17 mouse cellular contexts compared by ENCODE assay signal in the genomic region with DNA sequence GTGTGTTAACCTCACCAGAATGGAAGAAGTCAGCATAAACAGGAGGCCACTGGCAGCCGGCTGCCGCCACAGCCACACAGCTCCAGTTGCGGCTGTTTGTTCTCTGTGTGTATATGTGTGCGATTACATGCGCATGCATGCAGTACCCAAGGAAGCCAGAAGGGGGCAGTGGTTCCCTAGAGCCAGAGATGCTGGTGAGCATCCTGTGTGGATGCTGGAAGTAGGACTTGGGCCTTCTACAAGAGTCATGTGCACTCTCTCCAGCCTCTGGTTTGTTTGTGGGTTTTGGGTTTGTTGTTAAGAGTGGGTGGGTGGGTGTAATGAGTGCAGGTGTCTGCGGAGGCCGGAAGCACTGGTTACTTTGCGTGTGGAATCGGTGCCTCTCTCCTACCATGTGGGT. TPM values are rescaled to one million over a fixed set of nuclear protein-coding genes. Genes with fewer than 3 reads are reported as not detected.
DNase-seq lines count a peak whose midpoint lies in the region; ATAC-seq and TF ChIP-seq lines count a peak whose summit lies in the region.
"Had no signal": no experiment of that assay in that cellular context is flagged by ENCODE, and none has a peak within 500 bp of the region (broad histone marks: within the 10 kb centered on the region; RNA-seq: fewer than 3 reads in every experiment).

No protein-coding gene starts in this region.

- no peak overlapping the region for H3K4me3 ChIP-seq in left cerebral cortex, adult 2 months
- H3K4me3 ChIP-seq: erythroblast, embryonic 14.5 days; heart, embryonic 15.5 days; intestine, embryonic 15.5 days; liver, embryonic 13.5 days; midbrain, embryonic 10.5 days had no signal

- peak; percentile 47 for TF ChIP-seq CTCF in left cerebral cortex, adult 2 months (IDR thresholded peaks at IDR 0.05)

- no peak overlapping the region for H3K27ac ChIP-seq in left cerebral cortex, adult 2 months
- H3K27ac ChIP-seq: heart, embryonic 15.5 days; intestine, embryonic 15.5 days; midbrain, embryonic 10.5 days had no signal

- no peak for ATAC-seq in CD4-positive, CD25-positive, alpha-beta regulatory T cell, adult 4 months
- ATAC-seq in activated CD4-positive, CD25-positive, alpha-beta regulatory T cell, adult 4 months = no peak
- ATAC-seq: intestine, embryonic 15.5 days had no signal

- peak; percentile 62 for DNase-seq in CD4-positive, CD25-positive, alpha-beta regulatory T cell, adult 2 months (ENCODE audit: low read depth, low spot score)
- no peak for DNase-seq in left cerebral cortex, adult 2 months (ENCODE audit: extremely low spot score in 1 of 2, low spot score in 2 of 2)
- DNase-seq in left cerebral cortex, adult 18-20 months (ENCODE audit: low spot score in 2 of 2) = no peak
- DNase-seq in 3T3-L1 (ENCODE audit: low read depth, low spot score) (peak; percentile 14), WW6 (ENCODE audit: low read depth, low spot score) (peak; percentile 57)
- no peak for DNase-seq in right cerebral cortex, postnatal 36 days (ENCODE audit: low spot score in 2 of 2)
- DNase-seq: liver, embryonic 13.5 days had no signal

- intact Hi-C loops in left cerebral cortex, adult 2 months (cut with DNase I) = no loop called here

RNA-seq across cellular contexts. Expression of a gene that starts 3.4 kb away (rescaled TPM):
- polyA plus RNA-seq in CD4-positive, CD25-positive, alpha-beta regulatory T cell, adult 4 months (2017; shearing (Covaris generic)) = 10 to 100 TPM; 27.9 to 29.4 TPM
- 10 to 100 TPM; 43.7 to 47.5 TPM for total RNA-seq in left cerebral cortex, adult 2 months (2021)
- total RNA-seq in left cerebral cortex, adult 18-20 months (2021) = 10 to 100 TPM; 40.2 to 43.0 TPM
- 10 to 100 TPM; 24.1 to 31.0 TPM for polyA plus RNA-seq in activated CD4-positive, CD25-positive, alpha-beta regulatory T cell, adult 4 months (2017; shearing (Covaris generic))

RNA-seq across cellular contexts. Expression of a gene that starts 32.8 kb away (rescaled TPM):
- 100 to 1,000 TPM; 130 to 152 TPM for polyA plus RNA-seq in CD4-positive, CD25-positive, alpha-beta regulatory T cell, adult 4 months (2017; shearing (Covaris generic))
- under 1 TPM; 0.19 to 0.45 TPM for total RNA-seq in left cerebral cortex, adult 2 months (2021)
- total RNA-seq in left cerebral cortex, adult 18-20 months (2021) = under 1 TPM; 0.19 to 0.45 TPM
- polyA plus RNA-seq in activated CD4-positive, CD25-positive, alpha-beta regulatory T cell, adult 4 months (2017; shearing (Covaris generic)) = 100 to 1,000 TPM; 101 to 105 TPM

RNA-seq across cellular contexts. Expression of a gene that starts 49.2 kb away (rescaled TPM):
- polyA plus RNA-seq in CD4-positive, CD25-positive, alpha-beta regulatory T cell, adult 4 months (2017; shearing (Covaris generic)) = under 1 TPM; 0.35 to 0.56 TPM
- under 1 TPM in 1 of 2 experiments, not detected in 1; 0.77 TPM for total RNA-seq in left cerebral cortex, adult 2 months (2021)
- under 1 TPM in 1 of 2 experiments, not detected in 1; 0.37 TPM for total RNA-seq in left cerebral cortex, adult 18-20 months (2021)
- not detected for polyA plus RNA-seq in activated CD4-positive, CD25-positive, alpha-beta regulatory T cell, adult 4 months (2017; shearing (Covaris generic))
- total RNA-seq: common myeloid progenitor, adult 5-6 weeks; gastrocnemius, adult 18-20 months; layer of hippocampus, postnatal 10 days had no signal
- polyA plus RNA-seq: erythroblast, embryonic 14.5 days; heart, embryonic 15.5 days; intestine, embryonic 15.5 days; liver, embryonic 13.5 days; midbrain, embryonic 10.5 days; neural tube, embryonic 11.5 days had no signal

RNA-seq across cellular contexts. Expression of a gene that starts 53.9 kb away (rescaled TPM):
- polyA plus RNA-seq in CD4-positive, CD25-positive, alpha-beta regulatory T cell, adult 4 months (2017; shearing (Covaris generic)) = under 1 TPM in 1 of 2 experiments, not detected in 1; 0.19 TPM
- total RNA-seq in left cerebral cortex, adult 2 months (2021) = not detected
- not detected for total RNA-seq in left cerebral cortex, adult 18-20 months (2021)
- polyA plus RNA-seq in activated CD4-positive, CD25-positive, alpha-beta regulatory T cell, adult 4 months (2017; shearing (Covaris generic)) = not detected
- total RNA-seq: common myeloid progenitor, adult 5-6 weeks; gastrocnemius, adult 18-20 months; layer of hippocampus, postnatal 10 days had no signal
- polyA plus RNA-seq: erythroblast, embryonic 14.5 days; intestine, embryonic 15.5 days; liver, embryonic 13.5 days; midbrain, embryonic 10.5 days; neural tube, embryonic 11.5 days had no signal

RNA-seq across cellular contexts. Expression of a gene that starts 59.4 kb away (rescaled TPM):
- 1 to 10 TPM in 1 of 2 experiments, under 1 TPM in 1; 0.66 to 5.8 TPM for polyA plus RNA-seq in CD4-positive, CD25-positive, alpha-beta regulatory T cell, adult 4 months (2017; shearing (Covaris generic))
- 1 to 10 TPM; 1.0 to 1.1 TPM for total RNA-seq in left cerebral cortex, adult 2 months (2021)
- 1 to 10 TPM in 1 of 2 experiments, under 1 TPM in 1; 0.59 to 1.5 TPM for total RNA-seq in left cerebral cortex, adult 18-20 months (2021)
- polyA plus RNA-seq in activated CD4-positive, CD25-positive, alpha-beta regulatory T cell, adult 4 months (2017; shearing (Covaris generic)) = 1 to 10 TPM; 1.1 to 1.5 TPM

Comparison
In these comparisons a context has a peak if more than half of its experiments do, and no peak if none do; other contexts are left out.
1. DNase-seq: peak in CD4-positive, CD25-positive, alpha-beta regulatory T cell, adult 2 months (single experiment), 3T3-L1 (single experiment) and WW6 (single experiment); none in left cerebral cortex, adult 2 months (0 of 2), left cerebral cortex, adult 18-20 months (0 of 2) and right cerebral cortex, postnatal 36 days (0 of 2).